Mouse (Mus musculus): ENCODE measurements around the gene Arid1b. TPM values are rescaled to one million over a fixed set of nuclear protein-coding genes. Genes with fewer than 3 reads are reported as not detected.
A peak's percentile ranks its signal among the peaks of the same experiment; 100 is the strongest.

Arid1b gene
- polyA plus RNA-seq, 1 experiment from 2014 or later: 14.1 TPM

DNA sequence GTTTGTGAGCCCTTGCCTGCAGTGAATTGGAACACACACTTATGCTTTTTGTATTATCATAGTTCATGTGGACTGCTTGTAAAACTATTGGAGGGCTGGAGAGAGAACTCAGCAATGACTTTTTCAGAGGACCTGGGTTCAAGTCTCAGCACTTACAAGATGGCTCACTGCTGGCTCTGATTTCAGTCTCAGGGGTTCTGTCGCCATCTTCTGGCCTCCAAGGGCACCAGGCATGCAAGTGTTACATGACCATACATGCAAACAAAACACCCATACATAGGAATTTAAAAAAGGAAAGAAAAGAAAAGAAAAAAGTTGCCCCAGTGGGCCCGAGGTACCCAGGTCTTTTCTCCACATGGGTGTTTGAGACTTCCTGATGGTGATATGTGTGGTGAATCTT, 32.4 kb downstream of the Arid1b start:
- H3K27ac ChIP-seq (replicated peaks): no peak overlapping the region
- no peaks in the 10 kb centered on the region for H3K27me3 ChIP-seq
- 59% methylated on average over 2 of the region's 2 CpGs for WGBS
- H3K4me3 ChIP-seq: no peak overlapping the region
- no peak for ATAC-seq (ENCODE audit: low read depth)
- no peaks in the 10 kb centered on the region for H3K9me3 ChIP-seq
- H3K4me1 ChIP-seq (replicated peaks): peaks cover 63% of the 10 kb centered on the region
- H3K9ac ChIP-seq: no peak overlapping the region
- no peak overlapping the region for H3K4me2 ChIP-seq
- no peaks in the 10 kb centered on the region for H3K36me3 ChIP-seq

DNA sequence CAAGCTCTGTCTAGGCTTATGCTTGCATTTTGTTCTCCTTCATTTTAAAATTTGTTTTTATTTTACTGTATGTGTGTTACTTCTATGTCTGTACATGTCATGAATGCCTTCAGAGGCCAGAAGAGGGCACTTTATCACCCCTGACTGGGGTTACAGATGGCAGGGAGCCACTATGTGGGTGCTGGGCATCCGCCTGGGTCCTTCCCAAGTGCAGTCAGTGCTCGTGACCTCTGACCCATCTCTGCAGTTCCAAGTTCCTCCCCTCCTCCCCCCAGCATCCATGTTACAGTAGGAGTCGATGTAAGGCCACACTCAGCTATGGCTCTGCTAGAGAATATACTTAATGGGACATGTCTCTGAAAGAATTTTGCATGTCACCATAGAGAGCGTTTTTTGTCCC, 35.0 kb downstream of the Arid1b start:
- ATAC-seq (ENCODE audit: low read depth): no peak
- no peak overlapping the region for H3K4me2 ChIP-seq
- no peak overlapping the region for H3K4me3 ChIP-seq
- 91% methylated on average over 4 of the region's 4 CpGs for WGBS
- no peaks in the 10 kb centered on the region for H3K36me3 ChIP-seq
- H3K27me3 ChIP-seq: no peaks in the 10 kb centered on the region
- no peaks in the 10 kb centered on the region for H3K9me3 ChIP-seq
- H3K27ac ChIP-seq (replicated peaks): no peak overlapping the region
- peaks cover 58% of the 10 kb centered on the region for H3K4me1 ChIP-seq (replicated peaks)
- no peak overlapping the region for H3K9ac ChIP-seq

DNA sequence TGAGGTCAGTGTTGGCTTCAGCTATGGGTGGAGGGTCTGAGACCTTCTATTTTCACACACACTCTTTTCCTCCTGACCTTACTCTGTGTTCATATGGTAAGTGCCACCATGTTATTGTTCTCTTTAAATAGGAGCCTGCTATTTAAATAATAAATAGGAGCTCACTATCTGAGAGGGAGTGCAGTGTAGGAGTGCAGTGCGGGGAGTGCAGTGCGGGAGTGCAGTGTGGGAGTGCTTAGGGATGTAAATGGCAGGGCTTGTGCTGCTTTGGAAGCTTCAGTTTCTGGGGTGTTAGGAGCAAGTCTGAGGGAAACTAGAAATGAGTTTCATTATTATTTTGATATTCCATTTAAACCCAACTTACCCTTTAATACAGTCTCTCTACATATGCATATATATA, 36.2 kb downstream of the Arid1b start:
- no peak for ATAC-seq (ENCODE audit: low read depth)

DNA sequence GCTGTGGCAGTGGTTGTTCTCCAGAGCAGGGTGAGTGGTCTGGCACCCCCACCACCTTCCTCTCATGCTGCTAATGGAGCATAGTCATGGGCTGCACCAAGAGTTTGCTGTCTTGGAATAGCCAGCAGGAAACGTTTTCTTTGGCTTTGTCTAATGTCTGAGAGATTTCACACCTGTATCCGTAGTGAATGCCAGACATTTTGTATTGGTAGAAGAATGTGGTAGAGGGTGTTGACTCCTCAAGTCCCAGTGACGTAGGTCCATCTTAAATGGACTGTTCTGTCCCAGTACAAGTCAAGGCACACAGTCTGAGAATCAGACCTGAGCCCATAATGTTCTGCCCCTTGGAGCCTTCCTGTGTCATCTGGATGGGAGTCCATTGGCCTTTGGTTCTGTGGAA, 39.2 kb downstream of the Arid1b start:
- 70% methylated on average over 3 of the region's 3 CpGs for WGBS
- H3K27ac ChIP-seq (replicated peaks): no peak overlapping the region
- no peak overlapping the region for H3K9ac ChIP-seq
- H3K4me1 ChIP-seq (replicated peaks): peaks cover 51% of the 10 kb centered on the region
- no peak overlapping the region for H3K4me2 ChIP-seq
- no peaks in the 10 kb centered on the region for H3K27me3 ChIP-seq
- no peaks in the 10 kb centered on the region for H3K9me3 ChIP-seq
- H3K36me3 ChIP-seq: no peaks in the 10 kb centered on the region
- no peak overlapping the region for H3K4me3 ChIP-seq
- no peak for ATAC-seq (ENCODE audit: low read depth)

More for the DNA sequence above, 36.2 kb downstream of the Arid1b start:
- H3K4me2 ChIP-seq: no peak overlapping the region
- 75% methylated on average over 2 of the region's 2 CpGs for WGBS
- peaks cover 53% of the 10 kb centered on the region for H3K4me1 ChIP-seq (replicated peaks)
- H3K9me3 ChIP-seq: no peaks in the 10 kb centered on the region
- H3K27ac ChIP-seq (replicated peaks): no peak overlapping the region
- H3K27me3 ChIP-seq: no peaks in the 10 kb centered on the region
- H3K4me3 ChIP-seq: no peak overlapping the region
- no peaks in the 10 kb centered on the region for H3K36me3 ChIP-seq
- no peak overlapping the region for H3K9ac ChIP-seq

DNA sequence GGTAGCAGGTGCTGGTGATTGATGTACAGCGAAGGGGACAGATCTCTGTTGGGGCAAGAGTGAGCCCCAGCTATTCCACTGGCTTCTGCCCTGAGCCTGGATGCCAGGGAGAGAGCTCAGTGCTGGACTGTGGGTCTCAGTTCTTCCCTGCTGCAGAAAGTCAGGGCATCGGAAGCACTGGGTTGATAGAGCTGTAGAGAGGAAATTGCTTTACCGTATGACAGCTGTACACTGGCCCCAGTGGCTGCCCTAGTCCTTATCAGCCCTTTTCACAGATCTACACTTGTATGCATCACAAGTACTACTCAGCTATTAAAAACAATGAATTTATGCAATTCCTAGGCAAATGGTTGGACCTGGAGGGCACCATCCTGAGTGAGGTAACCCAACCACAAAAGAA, 40.1 kb downstream of the Arid1b start:
- Histone ChIP-seq H3K36me3 (no peaks in the 10 kb centered on the region), H3K4me1 (replicated peaks) (peaks cover 50% of the 10 kb centered on the region), H3K4me3 (no peak overlapping the region), H3K9me3 (no peaks in the 10 kb centered on the region), H3K4me2 (no peak overlapping the region), H3K27me3 (no peaks in the 10 kb centered on the region), H3K27ac (replicated peaks) (no peak overlapping the region), H3K9ac (no peak overlapping the region)
- ATAC-seq (ENCODE audit: low read depth): no peak
- 86% methylated on average over 3 of the region's 3 CpGs for WGBS

DNA sequence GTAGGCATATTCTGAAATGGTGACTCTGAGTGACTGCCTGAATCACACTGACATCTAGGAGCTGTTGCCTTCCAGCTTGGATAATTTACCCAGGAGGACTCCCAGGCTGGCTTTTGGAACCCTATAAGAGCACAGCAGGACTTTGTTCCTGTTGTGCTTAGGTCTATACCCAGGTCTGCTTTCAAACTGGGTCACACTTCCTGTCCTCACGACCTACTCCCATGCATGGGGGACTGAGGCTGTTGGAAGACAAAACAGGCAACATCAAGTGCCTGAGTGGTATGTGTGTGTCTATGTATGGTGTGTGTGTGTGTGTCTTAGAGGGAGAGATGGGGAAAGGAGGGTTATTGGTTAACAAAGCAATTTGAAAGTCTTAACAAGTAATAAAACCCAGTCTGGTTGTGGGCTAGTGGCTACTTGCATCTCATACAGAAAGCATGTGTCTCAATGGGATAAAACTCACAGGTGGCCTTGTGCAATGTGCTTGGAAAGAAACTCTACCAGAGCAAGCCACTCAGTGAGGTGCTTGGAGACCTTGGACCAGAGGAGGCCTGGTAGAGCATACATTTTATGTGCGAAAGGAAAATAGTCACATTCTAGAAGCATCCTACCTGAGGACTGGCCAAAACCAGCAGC, 42.2 kb downstream of the Arid1b start:
- Histone ChIP-seq H3K4me3 (no peak overlapping the region), H3K9me3 (no peaks in the 10 kb centered on the region), H3K27ac (replicated peaks) (no peak overlapping the region), H3K4me2 (no peak overlapping the region), H3K4me1 (replicated peaks) (peaks cover 48% of the 10 kb centered on the region), H3K36me3 (peaks cover 9% of the 10 kb centered on the region; the same call in 1 of the 2 replicates), H3K27me3 (no peaks in the 10 kb centered on the region), H3K9ac (no peak overlapping the region)
- 61% methylated on average over 2 of the region's 2 CpGs for WGBS
- no peak for ATAC-seq (ENCODE audit: low read depth)

DNA sequence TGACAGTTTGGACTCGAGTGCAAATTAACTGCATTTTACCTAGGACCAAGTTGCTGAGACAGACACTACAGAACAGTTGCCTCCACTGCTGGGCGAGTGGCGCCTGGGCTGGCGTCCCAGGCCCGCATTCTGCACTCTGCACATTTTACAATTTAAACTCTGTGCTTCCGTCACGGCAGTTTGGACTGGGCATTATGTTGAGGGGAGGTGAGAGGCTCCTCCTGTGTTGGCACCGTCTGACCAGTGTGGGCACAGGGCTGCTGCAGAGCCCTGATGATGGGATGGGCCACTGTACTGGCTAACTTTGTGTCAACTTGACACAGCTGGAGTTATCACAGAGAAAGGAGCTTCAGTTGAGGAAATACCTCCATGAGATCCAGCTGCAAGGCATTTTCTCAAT, 43.1 kb downstream of the Arid1b start:
- 78% methylated on average over 8 of the region's 8 CpGs for WGBS
- Histone ChIP-seq H3K9me3 (no peaks in the 10 kb centered on the region), H3K36me3 (peaks cover 17% of the 10 kb centered on the region; the same call in 1 of the 2 replicates), H3K9ac (no peak overlapping the region), H3K27me3 (no peaks in the 10 kb centered on the region), H3K4me1 (replicated peaks) (peaks cover 50% of the 10 kb centered on the region), H3K4me3 (no peak overlapping the region), H3K27ac (replicated peaks) (no peak overlapping the region), H3K4me2 (no peak overlapping the region)
- ATAC-seq (ENCODE audit: low read depth): no peak

DNA sequence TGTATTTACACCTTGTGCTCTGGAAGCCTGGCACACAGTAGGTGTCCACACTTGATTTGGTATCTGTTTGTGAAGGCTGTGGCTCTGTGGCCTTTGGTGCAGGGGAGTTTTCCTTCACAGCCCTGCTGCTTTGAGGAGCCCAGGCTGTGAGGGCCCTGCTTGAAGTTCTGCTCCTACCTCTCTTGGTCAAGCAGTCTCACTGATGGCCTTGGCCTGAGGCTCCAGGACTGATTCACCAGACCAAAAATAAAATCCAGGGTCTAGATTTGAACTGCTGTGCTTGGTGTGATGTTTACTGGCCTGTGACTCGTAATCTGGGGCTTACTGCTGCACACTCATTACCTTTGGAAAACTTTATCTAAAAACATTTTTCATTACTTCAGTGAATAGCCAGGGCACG, 45.7 kb downstream of the Arid1b start:
- Histone ChIP-seq H3K4me1 (replicated peaks) (peaks cover 48% of the 10 kb centered on the region), H3K27me3 (no peaks in the 10 kb centered on the region), H3K4me3 (no peak overlapping the region), H3K4me2 (no peak overlapping the region), H3K9me3 (no peaks in the 10 kb centered on the region), H3K9ac (no peak overlapping the region), H3K36me3 (peaks cover 17% of the 10 kb centered on the region; the same call in 1 of the 2 replicates), H3K27ac (replicated peaks) (no peak overlapping the region)
- WGBS: 86% methylated on average over 2 of the region's 2 CpGs
- no peak for ATAC-seq (ENCODE audit: low read depth)

DNA sequence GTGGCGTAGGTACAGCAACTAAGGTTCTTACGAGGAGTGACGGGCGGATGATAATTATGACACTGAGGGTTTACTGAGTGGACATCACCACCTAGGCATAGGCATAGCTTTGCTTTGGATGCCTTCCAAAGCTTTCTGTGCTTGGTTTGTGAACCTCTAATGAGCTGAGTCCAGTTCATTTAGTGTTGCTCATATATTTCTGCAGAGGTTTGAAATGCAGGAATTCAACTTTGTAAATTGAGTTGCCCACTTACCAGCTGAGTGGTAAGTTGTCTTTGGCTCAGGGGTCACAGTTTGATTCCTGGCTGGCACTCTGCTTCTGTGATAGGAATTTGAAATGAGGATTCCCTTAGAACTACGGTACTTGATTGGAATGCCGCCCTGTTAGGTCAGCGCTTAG, 49.7 kb downstream of the Arid1b start:
- Histone ChIP-seq H3K4me1 (replicated peaks) (peaks cover 58% of the 10 kb centered on the region), H3K36me3 (peaks cover 17% of the 10 kb centered on the region; the same call in 1 of the 2 replicates), H3K9me3 (no peaks in the 10 kb centered on the region), H3K27ac (replicated peaks) (peak overlapping the region; percentile 20; the same call in 1 of the 2 replicates), H3K9ac (no peak overlapping the region), H3K4me2 (no peak overlapping the region), H3K27me3 (no peaks in the 10 kb centered on the region), H3K4me3 (no peak overlapping the region)
- no peak for ATAC-seq (ENCODE audit: low read depth)
- WGBS: 61% methylated on average over 7 of the region's 7 CpGs

DNA sequence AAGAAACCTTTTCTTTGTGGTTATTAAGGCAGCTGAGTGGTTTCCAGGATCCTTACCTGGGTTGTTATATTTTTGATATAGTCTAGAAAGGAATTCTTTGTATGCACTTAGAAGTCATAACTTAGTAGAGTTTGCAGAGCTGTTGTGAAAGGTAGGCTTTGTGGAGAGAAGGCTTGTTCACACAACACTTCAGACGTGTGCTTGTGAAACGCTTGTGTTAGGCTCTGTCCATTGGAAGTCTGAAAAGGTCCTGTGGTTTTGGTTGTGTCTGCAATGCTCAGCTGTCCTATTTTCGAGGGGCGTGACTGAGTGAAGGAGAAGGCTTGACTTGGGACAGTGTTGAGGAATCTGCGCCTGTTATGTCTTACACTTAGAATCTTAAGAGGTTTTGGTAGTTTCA, 51.5 kb downstream of the Arid1b start:
- no peaks in the 10 kb centered on the region for H3K27me3 ChIP-seq
- WGBS: 91% methylated on average over 5 of the region's 5 CpGs
- no peak overlapping the region for H3K4me2 ChIP-seq
- H3K9ac ChIP-seq: no peak overlapping the region
- ATAC-seq (ENCODE audit: low read depth): no peak
- no peaks in the 10 kb centered on the region for H3K9me3 ChIP-seq
- H3K36me3 ChIP-seq: peaks cover 15% of the 10 kb centered on the region; the same call in 1 of the 2 replicates
- no peak overlapping the region for H3K27ac ChIP-seq (replicated peaks)
- H3K4me3 ChIP-seq: no peak overlapping the region
- H3K4me1 ChIP-seq (replicated peaks): peaks cover 65% of the 10 kb centered on the region

DNA sequence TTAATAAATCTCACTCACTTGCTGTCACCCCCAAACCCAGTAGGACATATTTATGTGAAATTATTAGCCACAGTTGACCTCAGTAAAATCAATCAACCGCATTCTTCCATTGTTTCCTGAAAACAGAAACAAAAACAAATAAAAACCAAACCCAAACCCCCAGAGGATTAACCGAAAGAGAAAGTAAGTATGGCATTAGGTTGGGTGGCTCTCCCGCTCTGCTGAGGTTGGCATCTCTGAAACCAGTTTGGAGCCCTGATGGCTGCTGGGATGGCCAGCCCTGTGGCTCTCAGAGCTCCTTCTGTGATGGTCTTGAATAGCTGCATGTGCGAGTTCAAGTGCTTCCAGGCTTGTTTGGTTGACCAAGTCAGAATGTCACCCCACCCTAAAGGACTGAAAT, 53.2 kb downstream of the Arid1b start:
- H3K27me3 ChIP-seq: no peaks in the 10 kb centered on the region
- no peak overlapping the region for H3K4me2 ChIP-seq
- 76% methylated on average over 4 of the region's 4 CpGs for WGBS
- H3K27ac ChIP-seq (replicated peaks): no peak overlapping the region
- H3K9ac ChIP-seq: no peak overlapping the region
- H3K4me1 ChIP-seq (replicated peaks): peaks cover 73% of the 10 kb centered on the region
- H3K4me3 ChIP-seq: no peak overlapping the region
- no peaks in the 10 kb centered on the region for H3K36me3 ChIP-seq
- no peak for ATAC-seq (ENCODE audit: low read depth)
- no peaks in the 10 kb centered on the region for H3K9me3 ChIP-seq

DNA sequence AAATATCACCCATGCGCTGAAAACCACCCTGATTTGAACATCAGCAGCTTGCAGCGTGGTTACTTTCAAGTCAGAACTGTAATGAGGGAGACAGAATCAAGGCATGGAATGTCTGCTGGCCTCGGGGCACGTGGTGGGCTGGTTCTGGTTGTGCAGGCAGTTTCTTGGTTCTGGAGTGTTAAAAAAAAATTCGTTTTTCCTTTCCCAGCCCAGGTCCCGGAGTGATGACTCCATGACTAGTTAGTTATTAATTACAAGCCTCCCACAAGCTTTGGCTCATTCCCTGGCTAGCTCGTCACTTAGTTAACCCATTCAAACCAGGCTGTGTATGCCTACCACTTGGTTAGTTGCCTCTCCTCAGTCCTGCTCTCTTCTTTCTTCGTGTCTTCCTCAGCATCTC, 56.1 kb downstream of the Arid1b start:
- Histone ChIP-seq H3K9me3 (no peaks in the 10 kb centered on the region), H3K4me2 (no peak overlapping the region), H3K27ac (replicated peaks) (no peak overlapping the region), H3K4me1 (replicated peaks) (peaks cover 84% of the 10 kb centered on the region), H3K9ac (no peak overlapping the region), H3K4me3 (no peak overlapping the region), H3K36me3 (no peaks in the 10 kb centered on the region), H3K27me3 (no peaks in the 10 kb centered on the region)
- WGBS: 82% methylated on average over 8 of the region's 8 CpGs
- no peak for ATAC-seq (ENCODE audit: low read depth)

DNA sequence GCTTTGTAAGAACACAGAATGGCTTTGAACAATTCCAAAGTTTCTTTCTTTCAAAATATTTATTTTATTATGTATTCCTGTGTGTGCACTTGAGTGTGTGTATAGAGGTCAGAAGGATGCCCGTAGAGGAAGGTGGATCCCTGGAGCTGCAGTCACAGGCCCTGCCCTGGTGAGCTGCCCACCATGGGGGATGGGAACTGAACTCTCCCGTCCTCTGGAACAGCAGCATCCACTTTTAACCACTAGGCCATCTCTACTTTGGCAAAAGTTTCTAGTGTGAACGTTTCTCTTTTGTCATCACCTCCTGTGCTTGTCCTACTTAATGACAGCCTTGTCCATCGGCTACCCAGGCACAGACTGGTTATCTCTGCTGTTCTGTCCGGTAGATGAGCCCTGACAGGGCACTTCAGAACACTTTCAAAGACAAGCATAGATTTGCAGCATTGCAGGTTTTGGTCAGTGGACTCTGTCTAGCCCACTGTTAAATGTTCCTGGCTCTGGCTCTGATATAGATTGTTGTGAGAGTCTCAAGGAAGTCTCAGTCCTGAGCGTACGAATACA, 56.9 kb downstream of the Arid1b start:
- Histone ChIP-seq H3K36me3 (no peaks in the 10 kb centered on the region), H3K9ac (no peak overlapping the region), H3K4me3 (no peak overlapping the region), H3K27ac (replicated peaks) (no peak overlapping the region), H3K27me3 (no peaks in the 10 kb centered on the region), H3K4me2 (no peak overlapping the region), H3K9me3 (no peaks in the 10 kb centered on the region), H3K4me1 (replicated peaks) (peaks cover 84% of the 10 kb centered on the region)
- no peak for ATAC-seq (ENCODE audit: low read depth)
- WGBS: 79% methylated on average over 7 of the region's 7 CpGs

All from neural tube, embryonic 13.5 days (tissue).